Mouse (Mus musculus): ENCODE measurements at regions not wholly inside any gene's neighbourhood (a gene's known extent, or its start where the extent isn't known, plus 50 kb on each side); places are given as distances from the start of the nearest gene placed in this dataset.

DNA sequence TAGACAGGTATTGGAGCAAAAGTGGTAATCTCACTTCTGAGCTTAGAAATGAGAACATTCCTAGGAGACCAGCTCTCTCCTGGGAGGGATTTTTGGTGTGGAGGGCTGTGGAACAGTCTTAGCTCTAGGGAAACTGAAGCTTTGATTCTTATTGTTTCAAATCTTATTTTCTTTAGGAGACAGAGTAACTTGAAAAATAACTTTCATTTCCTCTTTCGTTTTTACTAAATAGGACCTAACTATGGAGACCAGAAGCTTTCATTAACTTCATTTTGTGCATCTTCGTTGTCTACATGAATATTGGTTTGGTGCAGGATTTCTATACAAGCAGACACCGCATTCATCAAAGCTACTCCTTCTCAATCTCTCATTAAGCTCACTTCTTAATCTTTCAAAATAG, 1010.5 kb upstream of the Msl3l2 start:
- no peak for TF ChIP-seq CTCF (IDR thresholded peaks at IDR 0.05; ENCODE audit: control insufficient read depth, insufficient read depth, insufficient read length)
- TF ChIP-seq MYOG (IDR thresholded peaks at IDR 0.05; ENCODE audit: control insufficient read depth, extremely low read depth, insufficient read length) = no peak
- no peak for TF ChIP-seq CEBPB (IDR thresholded peaks at IDR 0.05; ENCODE audit: low read depth)

Measured in C2C12 (cell line).